9 mouse cellular contexts compared by ENCODE assay signal in the genomic region with DNA sequence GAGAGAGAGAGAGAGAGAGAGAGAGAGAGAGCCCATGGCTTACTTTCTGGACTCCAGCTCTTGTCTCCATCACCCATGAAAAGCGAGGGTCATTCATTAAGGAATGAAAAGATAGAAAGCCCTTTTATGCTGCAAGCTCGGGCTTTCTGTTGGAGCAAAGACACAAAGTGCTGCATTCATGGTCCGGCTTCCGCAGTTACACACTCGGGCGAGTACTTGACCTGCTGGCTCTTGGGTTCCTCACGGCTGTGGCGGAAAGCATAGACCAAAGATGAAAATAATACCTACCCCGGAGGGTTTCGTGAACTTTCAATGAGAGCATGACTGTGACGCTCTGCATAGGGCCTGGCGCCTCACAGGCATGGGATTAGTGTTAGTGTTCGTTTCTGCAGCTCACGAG. TPM values are rescaled to one million over a fixed set of nuclear protein-coding genes. Genes with fewer than 3 reads are reported as not detected.
DNase-seq lines count a peak whose midpoint lies in the region; ATAC-seq lines count a peak whose summit lies in the region.
"Had no signal": no experiment of that assay in that cellular context is flagged by ENCODE, and none has a peak within 500 bp of the region (broad histone marks: within the 10 kb centered on the region; RNA-seq: fewer than 3 reads in every experiment).

No protein-coding gene starts in this region.

- intact Hi-C loops in heart, postnatal 14 days (cut with DNase I): loop anchor here (1.0 to 5.0 kb wide), 2 partner anchors 54 to 182 kb away; a partner anchor contains a TSS
- intact Hi-C loops in left cerebral cortex, postnatal 10 days (cut with DNase I): loop anchor here (5.0 to 10.0 kb wide), 2 partner anchors 52 to 179 kb away; a partner anchor contains a TSS

- WGBS in heart, embryonic 13.5 days: 72% methylated on average over 14 of the region's 14 CpGs
- WGBS in embryonic facial prominence, embryonic 10.5 days: 54% methylated on average over 14 of the region's 14 CpGs
- WGBS in hindbrain, embryonic 16.5 days: 31% methylated on average over 14 of the region's 14 CpGs
- 28% methylated on average over 14 of the region's 14 CpGs for whole genome bisulfite sequencing in midbrain, embryonic 12.5 days

- H3K36me3 ChIP-seq in heart, embryonic 13.5 days: no peaks in the 10 kb centered on the region
- H3K36me3 ChIP-seq in embryonic facial prominence, embryonic 10.5 days (replicated peaks): no peaks in the 10 kb centered on the region
- H3K36me3 ChIP-seq in hindbrain, embryonic 16.5 days (ENCODE audit: control insufficient read depth, insufficient read depth, low read length): no peaks in the 10 kb centered on the region
- no peaks in the 10 kb centered on the region for H3K36me3 ChIP-seq in midbrain, embryonic 12.5 days
- H3K36me3 ChIP-seq: liver, embryonic 13.5 days had no signal

- 0 out of 2 replicates have a peak, but pooled peaks cover 5% of the 10 kb centered on the region for H3K27me3 ChIP-seq in heart, embryonic 13.5 days (replicated peaks)
- no peaks in the 10 kb centered on the region for H3K27me3 ChIP-seq in embryonic facial prominence, embryonic 10.5 days (replicated peaks; ENCODE audit: low read depth, poor library complexity, severe bottlenecking)
- H3K27me3 ChIP-seq in hindbrain, embryonic 16.5 days (replicated peaks; ENCODE audit: control insufficient read depth, insufficient read depth, low read length): no peaks in the 10 kb centered on the region
- peaks cover 5% of the 10 kb centered on the region; the same call in 1 of the 2 replicates for H3K27me3 ChIP-seq in midbrain, embryonic 12.5 days

- H3K9me3 ChIP-seq in heart, embryonic 13.5 days: no peaks in the 10 kb centered on the region; the same call in 1 of the 2 replicates
- H3K9me3 ChIP-seq in embryonic facial prominence, embryonic 10.5 days: no peaks in the 10 kb centered on the region
- H3K9me3 ChIP-seq in hindbrain, embryonic 16.5 days (ENCODE audit: control insufficient read depth, low read length): no peaks in the 10 kb centered on the region
- H3K9me3 ChIP-seq in midbrain, embryonic 12.5 days: no peaks in the 10 kb centered on the region
- H3K9me3 ChIP-seq: liver, embryonic 13.5 days had no signal

- DNase-seq in heart, postnatal 14 days: no peak
- DNase-seq in embryonic facial prominence, embryonic 10.5 days (ENCODE audit: low spot score): peak; percentile 51
- no peak for DNase-seq in thymus, postnatal 0 days (ENCODE audit: low spot score)
- no peak for DNase-seq in left cerebral cortex, postnatal 10 days (ENCODE audit: extremely low spot score in 1 of 2, low spot score in 2 of 2)
- no peak for DNase-seq in cerebellum, adult 8-10 months

- peak overlapping the region; percentile 49; the same call in 1 of the 2 replicates for H3K4me2 ChIP-seq in heart, embryonic 13.5 days
- peak overlapping the region; percentile 50 for H3K4me2 ChIP-seq in hindbrain, embryonic 16.5 days (ENCODE audit: low read length)
- peak overlapping the region; percentile 31 for H3K4me2 ChIP-seq in midbrain, embryonic 12.5 days (replicated peaks)
- H3K4me2 ChIP-seq: liver, embryonic 13.5 days had no signal

- H3K27ac ChIP-seq in heart, embryonic 13.5 days (replicated peaks): no peak overlapping the region
- H3K27ac ChIP-seq in embryonic facial prominence, embryonic 10.5 days (replicated peaks): peak overlapping the region; percentile 81
- no peak overlapping the region for H3K27ac ChIP-seq in hindbrain, embryonic 16.5 days (ENCODE audit: low read depth, low read length)
- no peak overlapping the region; the same call in 1 of the 2 replicates for H3K27ac ChIP-seq in midbrain, embryonic 12.5 days (replicated peaks)
- H3K27ac ChIP-seq: liver, embryonic 13.5 days had no signal

- no peak overlapping the region for H3K9ac ChIP-seq in heart, embryonic 13.5 days
- H3K9ac ChIP-seq in hindbrain, embryonic 16.5 days (ENCODE audit: low read depth, low read length): no peak overlapping the region
- H3K9ac ChIP-seq in midbrain, embryonic 12.5 days (replicated peaks): 0 out of 2 replicates have a peak overlapping the region, but pooled peaks have one; percentile 12
- H3K9ac ChIP-seq: liver, embryonic 13.5 days had no signal

- no peak overlapping the region for H3K4me3 ChIP-seq in heart, embryonic 13.5 days
- no peak overlapping the region for H3K4me3 ChIP-seq in embryonic facial prominence, embryonic 10.5 days
- H3K4me3 ChIP-seq in hindbrain, embryonic 16.5 days (ENCODE audit: low read length): no peak overlapping the region
- no peak overlapping the region for H3K4me3 ChIP-seq in midbrain, embryonic 12.5 days
- H3K4me3 ChIP-seq: liver, embryonic 13.5 days had no signal

- peaks cover 6% of the 10 kb centered on the region; the same call in 1 of the 2 replicates for H3K4me1 ChIP-seq in heart, embryonic 13.5 days
- H3K4me1 ChIP-seq in embryonic facial prominence, embryonic 10.5 days: peaks cover 13% of the 10 kb centered on the region
- peaks cover 2% of the 10 kb centered on the region for H3K4me1 ChIP-seq in hindbrain, embryonic 16.5 days (ENCODE audit: control insufficient read depth, insufficient read depth, low read depth, low read length)
- H3K4me1 ChIP-seq in midbrain, embryonic 12.5 days: peaks cover 14% of the 10 kb centered on the region

- no peak for ATAC-seq in heart, embryonic 13.5 days (ENCODE audit: extremely low read depth, insufficient number of reproducible peaks, low FRiP score, low TSS enrichment)
- ATAC-seq in hindbrain, embryonic 16.5 days: peak; percentile 16; the same call in 1 of the 2 replicates
- ATAC-seq in midbrain, embryonic 12.5 days (ENCODE audit: low FRiP score, low read depth): 0 out of 2 replicates have a peak, but pooled peaks have one; percentile 12

RNA-seq across cellular contexts. Expression of a gene that starts 14.4 kb away (rescaled TPM):
- 228 and 262 TPM in 2 replicates for polyA plus RNA-seq in heart, embryonic 13.5 days (2015; fragmentation: Nextera tagmentation; extraction: Ambion mirVana)
- 100 to 1,000 TPM; 134 to 139 TPM for total RNA-seq in heart, postnatal 14 days (2021)
- 239 and 259 TPM in 2 replicates for polyA plus RNA-seq in embryonic facial prominence, embryonic 10.5 days (2016; fragmentation: Nextera tagmentation; extraction: Ambion mirVana)
- 426 and 462 TPM in 2 replicates for polyA plus RNA-seq in hindbrain, embryonic 16.5 days (2015; fragmentation: Nextera tagmentation; extraction: Ambion mirVana)
- polyA plus RNA-seq in midbrain, embryonic 12.5 days (2016; fragmentation: Nextera tagmentation; extraction: Ambion mirVana): 357 and 365 TPM in 2 replicates
- 309 and 366 TPM in 2 replicates for polyA plus RNA-seq in thymus, postnatal 0 days (2015; fragmentation: Nextera tagmentation; extraction: Ambion mirVana)
- 100 to 1,000 TPM; 218 to 225 TPM for total RNA-seq in left cerebral cortex, postnatal 10 days (2021)

RNA-seq across cellular contexts. Expression of a gene that starts 40.8 kb away (rescaled TPM):
- 205 and 215 TPM in 2 replicates for polyA plus RNA-seq in heart, embryonic 13.5 days (2015; fragmentation: Nextera tagmentation; extraction: Ambion mirVana)
- total RNA-seq in heart, postnatal 14 days (2021): 100 to 1,000 TPM; 271 to 430 TPM
- polyA plus RNA-seq in embryonic facial prominence, embryonic 10.5 days (2016; fragmentation: Nextera tagmentation; extraction: Ambion mirVana): 13.6 and 18.9 TPM in 2 replicates
- polyA plus RNA-seq in hindbrain, embryonic 16.5 days (2015; fragmentation: Nextera tagmentation; extraction: Ambion mirVana): 31.6 and 36.7 TPM in 2 replicates
- 36.7 and 48.9 TPM in 2 replicates for polyA plus RNA-seq in midbrain, embryonic 12.5 days (2016; fragmentation: Nextera tagmentation; extraction: Ambion mirVana)
- polyA plus RNA-seq in thymus, postnatal 0 days (2015; fragmentation: Nextera tagmentation; extraction: Ambion mirVana): 139 TPM in 2 replicates
- 10 to 100 TPM; 28.3 to 36.7 TPM for total RNA-seq in left cerebral cortex, postnatal 10 days (2021)
